Mouse (Mus musculus) heart, embryonic 14.5 days (tissue): ENCODE measurements around the gene Phlpp1. TPM values are rescaled to one million over a fixed set of nuclear protein-coding genes. Genes with fewer than 3 reads are reported as not detected.

Experiments
- ATAC-seq: fragments of 200-750 bp; cut with Nextera tagmentation; 2 replicates; pipeline ENCODE4 v1.8.0; 2017; ENCODE audit warnings: low read depth, moderate TSS enrichment; ENCODE audit not compliant: insufficient number of reproducible peaks, insufficient read depth, low FRiP score
- H3K27ac ChIP-seq, 2 experiments: fragments of 200-500 bp in 1 of 2; fragments of 300-500 bp in 1 of 2; sonication (generic) in 1 of 2; replicated peaks in 1 of 2; 2 replicates each; pipeline ENCODE4 v1.5.1; 2012 to 2014; ENCODE audit warnings: low read depth in 2 of 2, low read length in 2 of 2, control low read depth in 1 of 2, mild to moderate bottlenecking in 1 of 2, mixed read lengths in 1 of 2; ENCODE audit not compliant: control insufficient read depth in 1 of 2, insufficient read depth in 1 of 2
- H3K27me3 ChIP-seq: fragments of 300-500 bp; sonication (generic); 2 replicates; pipeline ENCODE4 v1.6.1; 2014; ENCODE audit warnings: mild to moderate bottlenecking, low read length, control low read depth; ENCODE audit not compliant: control insufficient read depth, insufficient read depth
- H3K36me3 ChIP-seq: fragments of 300-500 bp; sonication (generic); 2 replicates; pipeline ENCODE4 v1.6.1; 2014; ENCODE audit warnings: mild to moderate bottlenecking, control low read depth, low read length, mixed read lengths; ENCODE audit not compliant: control insufficient read depth, insufficient read depth
- H3K4me1 ChIP-seq, 2 experiments: fragments of 200-500 bp in 1 of 2; fragments of 300-500 bp in 1 of 2; sonication (generic) in 1 of 2; 2 replicates each; pipeline ENCODE4 v1.6.1; 2012 to 2014; ENCODE audit warnings: low read length in 2 of 2, control low read depth in 1 of 2, mixed read lengths in 1 of 2; ENCODE audit not compliant: control insufficient read depth in 2 of 2, insufficient read depth in 2 of 2
- H3K4me2 ChIP-seq: fragments of 300-500 bp; sonication (generic); 2 replicates; pipeline ENCODE4 v1.6.1; 2014; ENCODE audit warnings: mild to moderate bottlenecking, low read length
- H3K4me3 ChIP-seq, 2 experiments: fragments of 200-500 bp in 1 of 2; fragments of 300-500 bp in 1 of 2; sonication (generic) in 1 of 2; 2 replicates each; pipeline ENCODE4 v1.5.1; 2012 to 2014; ENCODE audit warnings: low read length in 2 of 2, mild to moderate bottlenecking in 2 of 2, control low read depth in 1 of 2, low read depth in 1 of 2, moderate library complexity in 1 of 2; ENCODE audit not compliant: control insufficient read depth in 1 of 2, insufficient read depth in 1 of 2
- H3K9ac ChIP-seq: fragments of 300-500 bp; sonication (generic); 2 replicates; pipeline ENCODE4 v1.6.1; 2014; ENCODE audit warnings: mild to moderate bottlenecking, low read length
- H3K9me3 ChIP-seq: fragments of 300-500 bp; sonication (generic); 2 replicates; pipeline ENCODE4 v1.6.1; 2016; ENCODE audit warnings: low read length, control low read depth; ENCODE audit not compliant: control insufficient read depth
- WGBS: fragments of 180-500 bp; shearing (Covaris S2); extraction: QIAGEN DNeasy Blood & Tissue Kit; methylation state at CpG from one replicate; pipeline ENCODE4 v1.1.7; 2014; 5-methylcytosine and 5-hydroxymethylcytosine counted together
- polyA plus RNA-seq: library from polyadenylated mRNA; unstranded; fragments of >200 nt; fragmentation: Nextera tagmentation; extraction: Ambion mirVana; gene quantifications from 2 replicates; pipeline ENCODE4 v1.2.1, GENCODE M21; 2014

Phlpp1 gene
- polyA plus RNA-seq, 1 experiment from 2014 or later = 6.7 TPM

DNA sequence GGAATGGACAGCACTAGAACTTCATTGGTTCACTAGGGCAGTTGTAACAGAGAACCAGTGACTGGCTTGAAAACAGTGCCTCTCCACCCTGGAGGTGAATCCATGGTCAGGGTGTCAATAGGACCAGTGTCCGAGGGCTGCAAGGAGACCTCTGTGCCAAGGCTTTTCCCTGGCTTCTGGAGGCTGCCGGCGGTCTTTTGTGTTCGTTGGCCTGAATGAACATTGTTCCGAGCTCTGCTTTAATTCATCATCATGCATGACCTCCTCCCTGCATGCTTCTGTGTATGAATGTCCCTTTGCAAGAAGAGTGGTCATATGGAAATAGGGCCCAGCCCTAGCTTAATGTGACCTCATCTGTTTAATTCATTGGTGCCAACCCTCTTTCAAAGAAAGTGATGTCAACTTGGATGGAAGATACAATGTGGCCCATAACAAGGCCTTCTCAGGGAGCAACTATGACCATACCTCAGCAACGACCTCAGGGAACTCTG is 231.5 kb downstream of the Phlpp1 start:
- WGBS = 91% methylated on average over 6 of the region's 6 CpGs
- no peak for ATAC-seq
- no peak overlapping the region for H3K27ac ChIP-seq

DNA sequence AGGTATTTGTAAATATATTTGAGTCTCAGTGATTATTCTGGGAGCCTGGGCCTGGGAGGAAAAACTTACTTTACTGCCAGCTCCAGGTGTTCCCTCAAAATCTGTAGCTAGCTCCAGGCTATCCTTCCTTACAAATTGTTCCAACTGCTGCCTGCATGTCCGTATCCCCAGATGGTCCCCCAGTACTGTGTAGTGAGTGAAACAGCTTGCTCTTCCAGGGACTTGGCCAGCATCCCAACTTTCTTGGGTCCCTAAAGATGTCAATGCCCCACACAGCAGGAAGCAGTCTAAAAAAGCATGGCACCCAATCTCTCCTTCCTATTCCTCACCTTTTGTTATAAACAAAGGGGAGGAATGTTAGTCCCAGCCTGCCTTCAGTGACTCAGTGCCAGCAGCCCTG is 235.3 kb downstream of the Phlpp1 start:
- no peak for ATAC-seq
- H3K4me2 ChIP-seq = no peak overlapping the region
- H3K4me3 ChIP-seq = no peak overlapping the region
- H3K27me3 ChIP-seq = no peaks in the 10 kb centered on the region
- no peak overlapping the region for H3K27ac ChIP-seq
- no peaks in the 10 kb centered on the region for H3K36me3 ChIP-seq
- no peak overlapping the region for H3K9ac ChIP-seq
- H3K9me3 ChIP-seq = 0 out of 2 replicates have a peak, but pooled peaks cover 3% of the 10 kb centered on the region
- peaks cover 5 to 11% of the 10 kb centered on the region in 2 experiments; a peak in 3 of 4 replicates for H3K4me1 ChIP-seq
- WGBS = 67% methylated on average over 1 of the region's 1 CpGs

More for the DNA sequence above, 231.5 kb downstream of the Phlpp1 start:
- Histone ChIP-seq H3K9me3 (no peaks in the 10 kb centered on the region), H3K27me3 (no peaks in the 10 kb centered on the region), H3K4me1 (peaks cover 5 to 13% of the 10 kb centered on the region in 2 experiments; a peak in 3 of 4 replicates), H3K36me3 (no peaks in the 10 kb centered on the region), H3K4me3 (no peak overlapping the region), H3K4me2 (no peak overlapping the region), H3K9ac (no peak overlapping the region)

DNA sequence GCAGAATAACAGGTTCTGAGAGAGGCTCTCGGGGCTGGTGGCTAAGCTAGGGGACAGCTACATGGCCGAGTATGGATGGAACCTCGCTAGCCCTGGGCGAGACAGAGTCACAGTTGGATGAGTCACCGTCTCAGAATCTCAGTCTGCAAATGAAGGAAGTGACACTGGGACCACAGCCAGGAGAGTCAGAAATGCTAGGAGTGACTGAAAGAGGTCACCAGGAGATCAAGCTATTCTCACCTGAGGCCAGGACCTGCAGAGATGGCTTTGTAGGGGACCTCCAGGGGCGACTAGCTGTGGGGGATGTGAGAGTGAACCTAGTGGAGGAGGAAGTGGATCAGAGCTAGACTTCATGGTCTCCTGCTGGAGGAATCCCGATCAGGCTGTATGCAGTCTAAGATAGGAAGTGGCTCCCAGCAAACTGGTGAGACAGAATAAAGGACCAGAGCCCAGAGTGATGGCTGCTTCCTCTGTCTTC is 236.4 kb downstream of the Phlpp1 start:
- no peak; the same call in 1 of the 2 replicates for ATAC-seq
- H3K27ac ChIP-seq = peak overlapping the region in 1 of 2 experiments; percentile 3; a peak in 1 of 4 replicates
- 24% methylated on average over 7 of the region's 7 CpGs for WGBS

DNA sequence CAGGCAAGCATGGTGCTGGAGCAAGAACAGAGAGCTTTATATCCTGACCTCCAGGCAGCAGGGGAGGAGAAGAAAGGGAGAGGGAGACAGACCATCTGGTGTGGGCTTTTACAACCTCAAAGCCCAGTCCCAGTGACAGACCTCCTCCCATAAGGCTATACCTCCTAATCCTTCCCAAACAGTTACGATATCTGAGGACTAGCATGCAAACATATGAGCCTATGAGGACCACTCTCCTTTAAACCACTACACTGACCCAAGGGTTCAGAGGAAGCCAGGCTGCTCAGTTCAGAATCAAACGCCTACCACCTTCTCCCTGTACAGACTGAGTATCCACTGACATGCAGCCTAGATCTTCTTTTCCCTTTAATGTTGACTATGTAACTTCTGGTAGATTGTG is 239.3 kb downstream of the Phlpp1 start:
- Histone ChIP-seq H3K4me2 (no peak overlapping the region), H3K4me3 (no peak overlapping the region), H3K9me3 (0 out of 2 replicates have a peak, but pooled peaks cover 3% of the 10 kb centered on the region), H3K27me3 (no peaks in the 10 kb centered on the region), H3K27ac (no peak overlapping the region), H3K36me3 (no peaks in the 10 kb centered on the region), H3K9ac (no peak overlapping the region), H3K4me1 (peaks cover 5 to 11% of the 10 kb centered on the region in 2 experiments; a peak in 3 of 4 replicates)
- ATAC-seq = no peak
- WGBS = 60% methylated on average over 2 of the region's 2 CpGs

More for the DNA sequence above, 236.4 kb downstream of the Phlpp1 start:
- no peaks in the 10 kb centered on the region for H3K27me3 ChIP-seq
- H3K4me1 ChIP-seq = peaks cover 5 to 11% of the 10 kb centered on the region in 2 experiments; a peak in 3 of 4 replicates
- H3K4me3 ChIP-seq = no peak overlapping the region
- 0 out of 2 replicates have a peak, but pooled peaks cover 3% of the 10 kb centered on the region for H3K9me3 ChIP-seq
- H3K4me2 ChIP-seq = no peak overlapping the region
- no peaks in the 10 kb centered on the region for H3K36me3 ChIP-seq
- no peak overlapping the region for H3K9ac ChIP-seq

DNA sequence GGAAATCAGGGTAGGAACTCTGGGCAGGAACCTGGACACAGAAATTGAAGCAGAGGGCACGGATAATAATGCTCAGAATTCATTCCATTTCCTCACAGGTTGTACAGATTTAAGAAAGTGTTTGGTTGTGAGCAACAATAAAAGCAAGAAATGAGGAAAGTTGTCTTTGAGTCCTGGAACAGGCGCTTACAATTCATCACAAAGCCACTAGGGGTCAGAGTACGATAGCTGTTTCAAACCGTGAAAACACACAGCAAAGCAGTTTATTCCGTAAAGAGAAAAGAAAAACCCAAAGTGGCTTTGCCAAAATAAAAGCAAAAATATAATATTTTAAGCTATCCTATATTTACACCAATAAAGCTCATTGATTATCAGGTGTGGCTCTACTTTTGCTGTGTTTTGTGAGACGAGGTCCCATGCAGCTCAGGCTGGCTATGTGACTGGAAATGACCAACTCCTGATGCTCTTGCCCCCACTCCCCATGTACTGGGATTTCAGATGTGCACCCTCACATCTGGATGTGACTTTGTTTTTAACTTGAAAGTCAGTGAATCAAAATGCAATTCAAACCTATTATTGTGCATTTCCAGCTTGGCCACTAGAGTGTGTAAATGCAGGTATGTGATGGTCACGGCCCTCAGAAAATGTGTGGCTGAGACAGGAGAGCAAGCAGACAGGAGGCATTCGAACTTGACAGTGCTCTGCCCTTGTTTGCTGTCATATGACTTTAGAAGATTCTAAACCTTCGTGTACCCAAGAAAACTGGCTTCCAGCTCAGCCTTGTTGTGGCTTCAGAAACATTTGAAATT is 253.8 kb downstream of the Phlpp1 start:
- H3K4me2 ChIP-seq = 0 out of 2 replicates have a peak overlapping the region, but pooled peaks have one; percentile 33
- no peak overlapping the region for H3K27ac ChIP-seq
- no peaks in the 10 kb centered on the region for H3K36me3 ChIP-seq
- H3K9me3 ChIP-seq = no peaks in the 10 kb centered on the region
- WGBS = 36% methylated on average over 9 of the region's 9 CpGs
- H3K9ac ChIP-seq = no peak overlapping the region
- no peak overlapping the region for H3K4me3 ChIP-seq
- ATAC-seq = no peak
- no peaks in the 10 kb centered on the region for H3K4me1 ChIP-seq
- no peaks in the 10 kb centered on the region for H3K27me3 ChIP-seq

DNA sequence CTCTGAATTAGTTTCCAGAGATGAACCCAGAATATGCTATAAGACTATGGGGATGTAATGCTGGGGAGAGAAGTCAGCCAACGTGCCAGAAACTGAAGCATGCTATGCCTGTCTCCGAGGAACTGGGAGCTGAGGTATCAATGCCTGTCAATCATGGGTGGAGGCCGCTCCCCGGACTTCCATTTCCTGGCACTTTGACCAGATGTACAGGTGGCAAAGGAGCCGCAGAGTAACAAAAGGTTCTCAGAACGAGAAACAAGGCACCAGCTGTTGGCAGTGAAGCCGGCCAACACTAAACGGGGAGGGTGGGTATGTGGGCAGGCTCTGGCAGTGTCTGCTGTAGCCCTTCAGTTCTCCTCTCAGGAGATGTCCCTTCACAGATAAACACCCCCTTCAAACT is 256.6 kb downstream of the Phlpp1 start:
- no peaks in the 10 kb centered on the region for H3K27me3 ChIP-seq
- no peak overlapping the region for H3K27ac ChIP-seq
- no peak overlapping the region for H3K9ac ChIP-seq
- no peaks in the 10 kb centered on the region for H3K4me1 ChIP-seq
- no peak for ATAC-seq
- no peaks in the 10 kb centered on the region for H3K9me3 ChIP-seq
- no peaks in the 10 kb centered on the region for H3K36me3 ChIP-seq
- H3K4me3 ChIP-seq = no peak overlapping the region
- WGBS = 52% methylated on average over 8 of the region's 8 CpGs
- H3K4me2 ChIP-seq = no peak overlapping the region

DNA sequence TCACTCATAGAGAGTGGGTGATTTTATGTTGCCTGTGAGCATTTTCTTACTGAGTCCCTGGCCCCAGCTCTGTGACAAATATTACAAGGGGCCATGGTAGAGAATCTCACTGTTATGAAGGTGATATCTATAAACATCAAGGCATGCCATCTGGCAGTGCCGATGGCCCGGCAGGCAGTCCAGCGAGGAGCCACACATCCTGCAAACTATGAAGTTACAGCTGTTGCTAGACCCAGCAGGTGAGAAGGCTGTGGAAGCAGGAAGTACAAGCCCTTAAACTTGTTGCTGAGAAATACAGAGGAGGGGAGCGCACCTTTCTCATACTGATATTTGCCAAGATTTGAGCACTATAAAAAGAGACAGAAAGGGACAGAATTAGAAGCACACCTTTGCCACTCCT is 257.0 kb downstream of the Phlpp1 start:
- Histone ChIP-seq H3K36me3 (no peaks in the 10 kb centered on the region), H3K27ac (no peak overlapping the region), H3K4me1 (no peaks in the 10 kb centered on the region), H3K27me3 (no peaks in the 10 kb centered on the region), H3K4me2 (no peak overlapping the region), H3K9me3 (no peaks in the 10 kb centered on the region), H3K9ac (no peak overlapping the region), H3K4me3 (no peak overlapping the region)
- ATAC-seq = no peak
- WGBS = 64% methylated on average over 4 of the region's 4 CpGs
